Mouse (Mus musculus) olfactory bulb, adult 2 months (tissue): ENCODE measurements around the gene Sox5. TPM values are rescaled to one million over a fixed set of nuclear protein-coding genes. Genes with fewer than 3 reads are reported as not detected.

Experiments
- H3K27ac ChIP-seq: fragments of 200-500 bp; 2 replicates; pipeline ENCODE4 v1.5.1; 2012; ENCODE audit warnings: low read depth, low read length; ENCODE audit not compliant: insufficient read depth
- H3K4me1 ChIP-seq: fragments of 200-500 bp; 2 replicates; pipeline ENCODE4 v1.6.1; 2012; ENCODE audit warnings: low read length; ENCODE audit not compliant: control insufficient read depth, insufficient read depth
- H3K4me3 ChIP-seq: fragments of 200-500 bp; 2 replicates; pipeline ENCODE4 v1.5.1; 2012; ENCODE audit warnings: mild to moderate bottlenecking, low read depth, low read length, moderate library complexity; ENCODE audit not compliant: insufficient read depth
- CTCF ChIP-seq: fragments of 200-500 bp; IDR thresholded peaks from 2 replicates; pipeline ENCODE4 v1.5.1; 2012; ENCODE audit warnings: low read depth, mild to moderate bottlenecking, low read length, moderate library complexity; ENCODE audit not compliant: insufficient read depth
- POLR2A ChIP-seq: fragments of 200-500 bp; IDR thresholded peaks from 2 replicates; pipeline ENCODE4 v1.6.1; 2012; ENCODE audit warnings: mild to moderate bottlenecking, low read depth, low read length, moderate library complexity; ENCODE audit not compliant: insufficient read depth
- WGBS: fragments of 180-500 bp; shearing (Covaris S2); methylation state at CpG from one replicate; pipeline ENCODE4 v1.1.7; 2018; 5-methylcytosine and 5-hydroxymethylcytosine counted together
- polyA plus RNA-seq: library from polyadenylated mRNA; stranded (reverse); fragments of >200 nt; gene quantifications from 2 replicates; pipeline ENCODE4 v1.2.4, GENCODE M21; 2012; ENCODE audit warnings: low replicate concordance; ENCODE audit not compliant: missing spikeins, insufficient read depth, insufficient read length

The Sox5 gene
- polyA plus RNA-seq, 1 experiment: not detected

- H3K4me3 ChIP-seq: no peak overlapping the region
- WGBS: 59% methylated on average over 5 of the region's 5 CpGs
- H3K27ac ChIP-seq: no peak overlapping the region
- TF ChIP-seq POLR2A: no peak
- no peak for TF ChIP-seq CTCF
- H3K4me1 ChIP-seq: no peaks in the 10 kb centered on the region; the same call in 1 of the 2 replicates
These were observed 300.9 kb downstream of the Sox5 start for GRCm38 (mm10) chr6:144480648-144481528.

GRCm38 (mm10) chr6:144479861-144480260 lies 301.9 kb downstream of the Sox5 start:
- no peaks in the 10 kb centered on the region; the same call in 1 of the 2 replicates for H3K4me1 ChIP-seq
- no peak for TF ChIP-seq POLR2A
- TF ChIP-seq CTCF: no peak
- no peak overlapping the region for H3K4me3 ChIP-seq
- whole genome bisulfite sequencing: 43% methylated on average over 4 of the region's 4 CpGs
- no peak overlapping the region for H3K27ac ChIP-seq

GRCm38 (mm10) chr6:144477287-144478064 lies 304.3 kb downstream of the Sox5 start:
- H3K4me3 ChIP-seq: no peak overlapping the region
- H3K4me1 ChIP-seq: no peaks in the 10 kb centered on the region; the same call in 1 of the 2 replicates
- 59% methylated on average over 16 of the region's 16 CpGs for WGBS
- TF ChIP-seq CTCF (no peak), POLR2A (no peak)
- H3K27ac ChIP-seq: no peak overlapping the region

- 83% methylated on average over 7 of the region's 7 CpGs for WGBS
- H3K27ac ChIP-seq: no peak overlapping the region
- H3K4me3 ChIP-seq: no peak overlapping the region
- TF ChIP-seq CTCF: no peak
- TF ChIP-seq POLR2A: no peak
- no peaks in the 10 kb centered on the region; the same call in 1 of the 2 replicates for H3K4me1 ChIP-seq
These were observed 308.3 kb downstream of the Sox5 start for GRCm38 (mm10) chr6:144473437-144473836.

- H3K4me3 ChIP-seq: no peak overlapping the region
- H3K4me1 ChIP-seq: no peaks in the 10 kb centered on the region
- TF ChIP-seq POLR2A (no peak), CTCF (no peak)
- no peak overlapping the region for H3K27ac ChIP-seq
- WGBS: 95% methylated on average over 14 of the region's 14 CpGs
These were observed 309.5 kb downstream of the Sox5 start for GRCm38 (mm10) chr6:144472089-144472900.

GRCm38 (mm10) chr6:144466711-144467110 lies 315.1 kb downstream of the Sox5 start:
- no peaks in the 10 kb centered on the region for H3K4me1 ChIP-seq
- H3K27ac ChIP-seq: no peak overlapping the region
- TF ChIP-seq CTCF: no peak
- TF ChIP-seq POLR2A: no peak
- 81% methylated on average over 15 of the region's 15 CpGs for whole genome bisulfite sequencing
- H3K4me3 ChIP-seq: no peak overlapping the region

GRCm38 (mm10) chr6:144463691-144464090 lies 318.1 kb downstream of the Sox5 start:
- TF ChIP-seq POLR2A (no peak), CTCF (no peak)
- no peak overlapping the region for H3K27ac ChIP-seq
- WGBS: 85% methylated on average over 6 of the region's 6 CpGs
- no peaks in the 10 kb centered on the region for H3K4me1 ChIP-seq
- no peak overlapping the region for H3K4me3 ChIP-seq

- Histone ChIP-seq H3K27ac (no peak overlapping the region), H3K4me1 (no peaks in the 10 kb centered on the region), H3K4me3 (no peak overlapping the region)
- WGBS: 92% methylated on average over 5 of the region's 5 CpGs
- TF ChIP-seq CTCF (no peak), POLR2A (no peak)
These were observed 318.5 kb downstream of the Sox5 start for GRCm38 (mm10) chr6:144463274-144463673.
